Mouse (Mus musculus): ENCODE data around the gene Gm20716.

- TF ChIP-seq USF2 (IDR thresholded peaks at IDR 0.05; ENCODE audit: borderline replicate concordance in 1 of 2, insufficient read depth in 1 of 2, low read depth in 1 of 2, low read length in 2 of 2): no peak
- TF ChIP-seq CTCF (IDR thresholded peaks at IDR 0.05 in 2 of 3, conservative IDR thresholded peaks at IDR 0.05 in 1 of 3; ENCODE audit: control insufficient read depth in 1 of 3, insufficient read depth in 1 of 3, low read depth in 2 of 3, low read length in 3 of 3, poor library complexity in 1 of 3, severe bottlenecking in 1 of 3): no peak
These were observed 68.2 kb downstream of the Gm20716 start for GRCm38 (mm10) chr2:168161978-168162377.

Measured in MEL (cell line).